Mouse (Mus musculus): ENCODE results near the gene Tnfrsf23. TPM values are rescaled to one million over a fixed set of nuclear protein-coding genes. Genes with fewer than 3 reads are reported as not detected.
A peak's percentile ranks its signal among the peaks of the same experiment; 100 is the strongest.

The Tnfrsf23 gene
- 1 to 10 TPM; 2.1 to 2.9 TPM for total RNA-seq (2021)

GRCm38 (mm10) chr7:143685359-143686067, at the start of gene Tnfrsf23:
TSS of gene Tnfrsf23 (minus strand) at chr7:143685872.
- intact Hi-C loops (cut with DNase I) = loop anchor here (5.0 kb wide), 1 partner anchor 38 kb away; the partner anchor contains the start of gene Tnfrsf22

GRCm38 (mm10) chr7:143733746-143734145, 48.1 kb upstream of the Tnfrsf23 start:
- intact Hi-C loops (cut with DNase I) = no loop called here

More at GRCm38 (mm10) chr7:143685359-143686067, at the start of gene Tnfrsf23:
- peak; percentile 47 for DNase-seq

GRCm38 (mm10) chr7:143729886-143730285, 44.2 kb upstream of the Tnfrsf23 start:
- no peak for DNase-seq
- intact Hi-C loops (cut with DNase I) = no loop called here

More at GRCm38 (mm10) chr7:143733746-143734145, 48.1 kb upstream of the Tnfrsf23 start:
- DNase-seq = no peak

DNA sequence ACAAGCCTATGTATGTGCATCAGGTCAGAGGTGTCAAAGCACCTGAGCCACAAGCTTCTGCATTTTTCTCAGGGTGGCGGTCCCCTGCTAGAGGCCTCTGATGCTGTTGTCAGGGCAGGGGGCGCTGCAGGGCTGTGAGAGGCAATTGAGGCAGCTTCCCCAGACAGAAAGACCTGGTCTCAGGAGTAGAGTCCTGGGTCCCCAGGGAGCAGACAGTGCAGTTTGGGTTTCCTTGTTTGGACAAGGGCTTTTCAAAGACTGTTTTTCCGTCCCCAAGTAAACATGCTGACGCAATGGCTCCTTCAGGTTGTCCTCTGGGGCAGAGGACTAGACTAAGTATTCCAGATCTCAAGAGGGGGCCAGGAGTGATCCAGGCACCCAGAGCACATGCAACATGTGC, 40.7 kb upstream of the Tnfrsf23 start:
- intact Hi-C loops (cut with DNase I) = no loop called here
- no peak for DNase-seq

DNA sequence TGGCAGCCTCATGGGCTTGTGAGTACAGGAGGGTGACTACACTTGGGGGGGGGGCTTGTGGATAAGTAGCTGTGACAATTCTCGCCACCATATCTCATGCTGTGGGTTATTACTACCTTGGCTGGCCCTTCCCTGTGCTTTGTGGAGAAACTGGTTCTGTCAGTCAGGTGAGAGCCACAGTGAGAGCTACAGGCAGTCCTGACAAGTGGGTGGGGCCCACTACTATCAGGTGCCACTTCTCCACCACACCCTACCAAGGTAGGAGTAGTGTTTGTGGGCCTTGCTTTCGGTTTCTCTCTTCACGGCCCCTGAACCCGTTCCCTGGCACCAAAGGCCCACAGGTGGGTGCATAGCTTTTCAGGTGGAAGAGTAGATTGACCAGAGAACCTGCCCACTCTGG, 38.2 kb upstream of the Tnfrsf23 start:
- no peak for DNase-seq
- intact Hi-C loops (cut with DNase I) = no loop called here

- intact Hi-C loops (cut with DNase I) = no loop called here
- no peak for DNase-seq
These were observed 37.0 kb upstream of the Tnfrsf23 start for GRCm38 (mm10) chr7:143722646-143723045.

DNA sequence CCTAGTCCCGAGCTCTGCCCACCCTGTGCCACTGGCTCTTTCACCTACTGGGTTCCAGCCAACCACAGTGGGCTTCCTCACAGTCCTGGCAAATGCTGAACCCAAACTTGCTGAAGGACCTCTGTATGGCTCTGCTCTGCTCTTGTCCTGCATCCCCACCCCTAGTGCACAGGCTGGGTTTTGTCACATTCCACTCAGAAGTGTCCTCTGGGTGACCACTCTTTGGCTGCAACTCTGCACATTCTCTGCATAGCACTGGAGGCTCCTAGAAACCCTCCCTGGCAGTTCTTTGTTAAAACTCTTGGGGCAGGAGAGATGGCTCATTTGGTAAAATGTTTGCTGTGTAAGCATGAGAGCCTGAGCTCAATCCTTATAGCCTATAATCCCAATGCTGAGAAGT, 32.1 kb upstream of the Tnfrsf23 start:
- intact Hi-C loops (cut with DNase I) = no loop called here
- DNase-seq = no peak

DNA sequence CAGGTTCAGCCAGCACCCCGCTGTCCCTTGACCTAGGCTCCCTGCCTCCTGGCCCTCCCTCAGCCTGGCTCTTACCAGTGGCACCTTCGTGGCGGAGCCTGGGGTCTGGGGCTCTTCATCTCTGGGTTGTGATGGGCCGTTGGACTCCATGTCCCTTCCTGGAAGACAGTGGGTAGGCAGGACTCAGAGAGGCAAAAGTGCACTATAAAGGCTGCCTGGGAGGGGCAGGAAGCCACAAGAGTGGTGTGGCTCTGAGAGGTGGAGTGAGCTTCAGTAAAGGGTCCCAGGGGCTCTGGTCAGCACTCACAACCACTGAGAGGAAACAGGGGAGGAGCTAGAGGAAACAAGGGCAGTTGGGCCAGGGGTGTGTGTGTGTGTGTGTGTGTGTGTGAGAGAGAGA, 27.7 kb upstream of the Tnfrsf23 start:
- DNase-seq = no peak

GRCm38 (mm10) chr7:143712771-143713348, 27.2 kb upstream of the Tnfrsf23 start:
- no peak for DNase-seq
- intact Hi-C loops (cut with DNase I) = no loop called here

More for the DNA sequence above, 27.7 kb upstream of the Tnfrsf23 start:
- intact Hi-C loops (cut with DNase I) = no loop called here

DNA sequence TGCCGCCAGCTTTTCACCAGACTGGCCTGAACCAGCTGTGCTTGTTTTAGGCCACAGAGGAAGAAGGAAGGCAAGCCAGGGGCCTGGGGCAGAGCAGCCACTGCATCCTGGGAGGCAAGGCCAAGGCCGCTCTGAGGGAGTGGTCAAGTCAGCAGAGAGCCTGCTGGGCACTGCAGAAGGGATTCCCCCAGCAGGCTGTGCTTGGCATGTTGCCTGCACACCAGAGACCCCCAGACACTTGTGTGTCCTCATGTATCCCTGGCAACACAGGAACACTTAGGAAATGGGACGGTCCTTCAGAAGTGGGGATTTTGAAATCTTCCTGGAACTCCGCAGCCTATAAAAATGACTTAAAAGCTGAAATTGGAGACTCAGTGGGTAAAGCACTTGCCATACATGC, 26.4 kb upstream of the Tnfrsf23 start:
- intact Hi-C loops (cut with DNase I) = no loop called here
- peak; percentile 47 for DNase-seq

GRCm38 (mm10) chr7:143711381-143711780, 25.7 kb upstream of the Tnfrsf23 start:
- intact Hi-C loops (cut with DNase I) = no loop called here
- DNase-seq = no peak

- intact Hi-C loops (cut with DNase I) = loop anchor here (5.0 kb wide), 1 partner anchor 53 kb away; no protein-coding TSS in a partner anchor
- DNase-seq = no peak
These were observed 23.7 kb upstream of the Tnfrsf23 start for GRCm38 (mm10) chr7:143709395-143709794.

DNA sequence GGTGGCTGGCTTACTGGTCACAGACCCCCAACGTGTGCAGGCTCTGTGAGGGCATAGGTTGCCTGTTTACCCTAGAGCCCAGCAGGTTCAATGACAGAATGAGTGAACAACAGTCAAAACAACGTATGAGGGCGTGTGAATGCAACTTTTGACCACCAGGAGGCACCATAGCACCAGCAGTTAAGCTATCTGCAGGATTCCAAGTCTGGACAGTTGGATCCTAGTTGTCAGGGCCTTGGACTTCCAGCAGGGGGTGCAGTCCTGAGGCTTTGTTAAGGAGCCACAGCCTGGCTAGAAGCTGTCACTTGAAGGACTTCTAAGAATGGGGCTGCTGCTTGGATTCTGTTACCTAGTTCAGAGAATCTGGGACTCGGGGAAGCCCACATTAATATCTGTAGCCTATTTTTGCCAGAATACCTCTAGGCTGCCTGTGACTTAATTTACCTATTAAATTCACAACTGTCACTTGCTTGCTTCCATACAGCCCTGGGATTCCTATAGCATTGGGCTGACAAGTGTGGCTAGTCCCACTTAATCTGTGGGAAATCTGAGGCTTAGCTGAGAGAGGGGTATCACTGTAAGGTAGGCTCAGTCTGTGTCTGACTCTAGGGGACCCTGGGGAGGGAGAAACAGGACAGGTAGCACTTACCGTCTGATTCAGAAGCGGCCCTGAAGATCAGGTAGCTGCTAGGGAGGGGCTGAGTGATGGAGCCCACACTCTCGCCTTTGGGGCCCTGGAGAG, 21.2 kb upstream of the Tnfrsf23 start:
- peak; percentile 97 for DNase-seq
- intact Hi-C loops (cut with DNase I) = loop anchor here (5.0 kb wide), 1 partner anchor 55 kb away; no protein-coding TSS in a partner anchor

- intact Hi-C loops (cut with DNase I) = loop anchor here (10.0 kb wide), 1 partner anchor 111 kb away; no protein-coding TSS in a partner anchor
- peak; percentile 35 for DNase-seq
These were observed 10.5 kb upstream of the Tnfrsf23 start for GRCm38 (mm10) chr7:143696140-143696539.

DNA sequence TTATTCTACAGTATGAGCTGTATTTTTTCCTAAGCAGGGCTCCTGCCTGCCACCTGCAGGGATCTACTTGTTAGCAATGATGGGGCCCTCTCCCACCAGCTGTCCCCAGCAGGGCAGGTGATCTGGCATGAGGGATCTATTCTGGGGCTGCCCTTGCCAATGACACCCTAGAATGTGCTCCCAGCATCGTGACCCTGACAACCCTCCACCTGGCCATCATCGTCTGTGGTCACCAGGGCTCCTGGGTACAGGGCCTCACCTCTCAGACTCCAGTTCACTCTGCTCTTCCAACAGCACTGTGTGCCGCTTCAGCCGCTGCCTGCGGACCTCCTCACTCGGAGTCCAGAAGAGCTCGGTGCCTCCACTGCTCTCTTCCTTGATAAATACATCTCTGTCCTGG, 8.9 kb upstream of the Tnfrsf23 start:
- no peak for DNase-seq
- intact Hi-C loops (cut with DNase I) = loop anchor here (10.0 kb wide), 1 partner anchor 110 kb away; no protein-coding TSS in a partner anchor

GRCm38 (mm10) chr7:143692746-143693510, 7.3 kb upstream of the Tnfrsf23 start:
- no peak for DNase-seq
- intact Hi-C loops (cut with DNase I) = loop anchor here (10.0 kb wide), 1 partner anchor 108 kb away; no protein-coding TSS in a partner anchor

DNA sequence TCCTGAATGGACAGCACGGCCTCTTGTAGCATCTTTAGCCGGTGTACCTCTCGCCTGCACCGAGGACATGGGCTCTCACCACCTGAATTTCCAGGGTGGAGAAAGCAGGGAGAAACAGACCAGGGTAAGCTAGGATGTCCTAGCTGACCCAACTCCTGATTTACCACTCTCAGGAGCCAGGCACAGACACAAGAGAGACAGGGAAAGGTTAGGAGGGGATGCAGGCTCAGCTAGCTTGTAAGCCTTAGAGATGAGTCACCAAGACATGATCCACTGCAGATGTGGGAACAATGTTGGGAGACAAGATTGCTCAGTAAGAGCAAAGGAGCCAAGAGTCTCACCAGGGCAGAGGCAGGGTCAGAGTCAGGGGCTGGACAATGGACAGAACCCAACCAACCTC, 6.2 kb upstream of the Tnfrsf23 start:
- DNase-seq = no peak
- intact Hi-C loops (cut with DNase I) = loop anchor here (10.0 kb wide), 1 partner anchor 107 kb away; no protein-coding TSS in a partner anchor

- intact Hi-C loops (cut with DNase I) = loop anchor here (10.0 kb wide), 1 partner anchor 106 kb away; no protein-coding TSS in a partner anchor
These were observed 5.5 kb upstream of the Tnfrsf23 start for GRCm38 (mm10) chr7:143691181-143691580.

GRCm38 (mm10) chr7:143689946-143690345, 4.3 kb upstream of the Tnfrsf23 start:
- no peak for DNase-seq

More at GRCm38 (mm10) chr7:143691181-143691580, 5.5 kb upstream of the Tnfrsf23 start:
- DNase-seq = no peak

DNA sequence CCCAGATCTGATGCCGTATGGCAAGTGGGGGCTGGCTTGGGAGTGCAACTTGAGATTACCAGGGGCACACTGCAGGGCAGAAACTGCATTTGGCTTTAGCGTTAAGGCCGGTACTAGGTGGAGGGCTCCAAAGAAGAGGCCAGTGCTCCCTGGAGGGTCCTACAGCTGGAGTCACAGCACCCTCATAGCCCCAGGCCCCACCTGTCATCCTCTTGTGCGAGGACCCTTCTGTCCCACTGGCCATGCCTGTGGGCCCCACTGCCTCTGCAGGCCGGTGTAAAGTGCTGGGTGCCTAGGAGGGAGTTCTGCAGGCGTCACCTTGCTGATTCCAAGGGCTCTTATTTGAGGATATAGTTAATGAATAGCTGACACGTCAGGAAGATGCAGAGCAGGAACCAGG, 3.8 kb upstream of the Tnfrsf23 start:
- intact Hi-C loops (cut with DNase I) = loop anchor here (5.0 kb wide), 1 partner anchor 42 kb away; the partner anchor contains the start of gene Tnfrsf22
- no peak for DNase-seq

More at GRCm38 (mm10) chr7:143689946-143690345, 4.3 kb upstream of the Tnfrsf23 start:
- intact Hi-C loops (cut with DNase I) = loop anchor here (5.0 to 10.0 kb wide), 2 partner anchors 43 to 105 kb away; partner anchors contain the start of gene Tnfrsf22
